Mouse (Mus musculus): Measurements from ENCODE around the gene Phykpl. TPM values are rescaled to one million over a fixed set of nuclear protein-coding genes. Genes with fewer than 3 reads are reported as not detected.

The Phykpl gene
- total and polyA plus RNA-seq, 2 experiments: 12.7 to 23.7 TPM

DNA sequence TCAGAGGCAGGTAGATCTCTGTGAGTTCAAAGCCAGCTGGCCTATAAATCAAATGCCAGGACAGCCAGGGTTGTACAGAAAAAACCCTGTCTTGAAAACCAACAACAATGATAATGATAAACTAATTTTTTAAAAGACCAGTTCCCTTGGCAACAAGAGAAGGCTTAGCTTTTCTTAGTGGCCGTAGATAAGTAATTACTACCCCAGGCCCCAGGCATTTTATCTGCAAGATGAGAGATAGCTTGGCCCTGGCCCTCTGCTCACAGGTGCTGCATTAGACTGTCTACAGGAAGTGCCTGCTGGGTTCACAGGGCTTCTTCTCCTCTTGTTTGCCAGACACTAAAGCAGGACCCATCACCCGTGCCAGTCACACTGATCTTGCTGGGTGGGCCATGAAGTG, 29.5 kb upstream of the Phykpl start:
- Histone ChIP-seq H3K79me2 (ENCODE audit: control insufficient read depth, insufficient read depth, low read length) (no peaks in the 10 kb centered on the region), H3K9ac (ENCODE audit: low read depth, low read length) (no peak overlapping the region), H3K27ac (replicated peaks; ENCODE audit: insufficient read depth, low read depth, low read length) (no peak overlapping the region), H3K27me3 (ENCODE audit: control insufficient read depth, insufficient read depth, low read length) (no peaks in the 10 kb centered on the region), H3K4me3 (ENCODE audit: insufficient read depth, low read depth, low read length) (no peak overlapping the region), H3K4me1 (ENCODE audit: control insufficient read depth, insufficient read depth, low read length) (no peaks in the 10 kb centered on the region), H3K36me3 (ENCODE audit: control insufficient read depth, insufficient read depth, low read length) (no peaks in the 10 kb centered on the region)
- 85% methylated on average over 2 of the region's 2 CpGs for WGBS
- no peak for DNase-seq (ENCODE audit: extremely low read depth, low read depth, low spot score)
- TF ChIP-seq CTCF (IDR thresholded peaks at IDR 0.05; ENCODE audit: low read depth, low read length) (no peak), POLR2A (IDR thresholded peaks at IDR 0.05; ENCODE audit: extremely low read depth, insufficient read depth, low read length) (no peak)

DNA sequence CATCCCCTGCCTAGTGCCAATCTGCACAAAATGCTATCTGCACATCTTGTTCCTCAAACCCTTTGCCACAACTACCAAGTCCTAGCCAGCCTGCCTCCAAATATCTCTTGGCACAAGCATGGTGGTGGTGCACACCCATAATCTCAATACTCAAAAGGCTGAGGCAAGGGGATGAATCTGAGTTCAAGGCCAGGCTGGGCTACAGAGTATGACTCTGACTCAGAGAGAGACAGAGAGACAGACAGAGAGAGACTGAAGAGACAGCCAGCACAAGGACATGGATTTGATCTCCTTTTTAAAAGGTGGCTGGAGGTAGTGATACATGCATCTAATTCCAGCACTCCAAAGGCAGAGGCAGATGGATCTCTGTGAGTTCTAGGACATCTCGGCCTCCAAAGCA, 21.3 kb upstream of the Phykpl start:
- Histone ChIP-seq H3K4me3 (ENCODE audit: insufficient read depth, low read depth, low read length) (no peak overlapping the region), H3K9ac (ENCODE audit: low read depth, low read length) (no peak overlapping the region), H3K4me1 (ENCODE audit: control insufficient read depth, insufficient read depth, low read length) (no peaks in the 10 kb centered on the region), H3K27me3 (ENCODE audit: control insufficient read depth, insufficient read depth, low read length) (no peaks in the 10 kb centered on the region), H3K36me3 (ENCODE audit: control insufficient read depth, insufficient read depth, low read length) (no peaks in the 10 kb centered on the region), H3K79me2 (ENCODE audit: control insufficient read depth, insufficient read depth, low read length) (no peaks in the 10 kb centered on the region), H3K27ac (replicated peaks; ENCODE audit: insufficient read depth, low read depth, low read length) (no peak overlapping the region)
- no peak for DNase-seq (ENCODE audit: extremely low read depth, low read depth, low spot score)
- 75% methylated on average over 1 of the region's 1 CpGs for WGBS
- no peak for TF ChIP-seq CTCF (IDR thresholded peaks at IDR 0.05; ENCODE audit: low read depth, low read length)
- no peak for TF ChIP-seq POLR2A (IDR thresholded peaks at IDR 0.05; ENCODE audit: extremely low read depth, insufficient read depth, low read length)

GRCm38 (mm10) chr11:51565062-51565461, 19.5 kb upstream of the Phykpl start:
- Histone ChIP-seq H3K27ac (replicated peaks; ENCODE audit: insufficient read depth, low read depth, low read length) (no peak overlapping the region), H3K36me3 (ENCODE audit: control insufficient read depth, insufficient read depth, low read length) (no peaks in the 10 kb centered on the region), H3K27me3 (ENCODE audit: control insufficient read depth, insufficient read depth, low read length) (no peaks in the 10 kb centered on the region), H3K79me2 (ENCODE audit: control insufficient read depth, insufficient read depth, low read length) (no peaks in the 10 kb centered on the region), H3K9ac (ENCODE audit: low read depth, low read length) (no peak overlapping the region), H3K4me3 (ENCODE audit: insufficient read depth, low read depth, low read length) (no peak overlapping the region), H3K4me1 (ENCODE audit: control insufficient read depth, insufficient read depth, low read length) (no peaks in the 10 kb centered on the region)
- DNase-seq (ENCODE audit: extremely low read depth, low read depth, low spot score): peak; percentile 31
- WGBS: 26% methylated on average over 3 of the region's 3 CpGs
- TF ChIP-seq CTCF (IDR thresholded peaks at IDR 0.05; ENCODE audit: low read depth, low read length) (no peak; the same call in 1 of the 2 replicates), POLR2A (IDR thresholded peaks at IDR 0.05; ENCODE audit: extremely low read depth, insufficient read depth, low read length) (no peak)

GRCm38 (mm10) chr11:51565951-51566350, 18.6 kb upstream of the Phykpl start:
- Histone ChIP-seq H3K4me3 (ENCODE audit: insufficient read depth, low read depth, low read length) (no peak overlapping the region), H3K4me1 (ENCODE audit: control insufficient read depth, insufficient read depth, low read length) (no peaks in the 10 kb centered on the region), H3K27me3 (ENCODE audit: control insufficient read depth, insufficient read depth, low read length) (no peaks in the 10 kb centered on the region), H3K9ac (ENCODE audit: low read depth, low read length) (no peak overlapping the region), H3K79me2 (ENCODE audit: control insufficient read depth, insufficient read depth, low read length) (no peaks in the 10 kb centered on the region), H3K36me3 (ENCODE audit: control insufficient read depth, insufficient read depth, low read length) (no peaks in the 10 kb centered on the region), H3K27ac (replicated peaks; ENCODE audit: insufficient read depth, low read depth, low read length) (no peak overlapping the region)
- TF ChIP-seq CTCF (IDR thresholded peaks at IDR 0.05; ENCODE audit: low read depth, low read length) (0 out of 2 replicates have a peak, but pooled peaks have one; percentile 27), POLR2A (IDR thresholded peaks at IDR 0.05; ENCODE audit: extremely low read depth, insufficient read depth, low read length) (no peak)
- no peak for DNase-seq (ENCODE audit: extremely low read depth, low read depth, low spot score)
- WGBS: 95% methylated on average over 6 of the region's 6 CpGs

DNA sequence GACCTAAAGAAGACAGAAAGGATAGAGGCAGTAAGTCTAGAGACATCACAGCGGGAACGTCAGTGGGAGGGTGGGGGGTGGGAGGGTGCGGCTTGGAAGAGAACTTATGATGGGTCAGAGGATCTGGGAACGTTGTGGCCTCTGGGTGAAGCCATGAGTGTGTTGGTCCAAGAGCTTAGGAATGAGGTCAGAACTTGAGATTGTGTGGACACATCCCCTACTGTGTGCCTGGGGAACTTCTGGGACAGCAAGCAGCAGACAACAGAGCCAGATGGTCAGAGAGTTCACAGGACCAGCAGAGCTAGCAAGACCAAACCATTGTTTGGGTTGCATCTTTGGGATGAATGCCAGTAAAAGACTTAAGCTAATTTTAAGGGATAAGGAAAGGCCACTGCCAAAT, 15.8 kb upstream of the Phykpl start:
- no peak overlapping the region for H3K9ac ChIP-seq (ENCODE audit: low read depth, low read length)
- no peaks in the 10 kb centered on the region for H3K36me3 ChIP-seq (ENCODE audit: control insufficient read depth, insufficient read depth, low read length)
- 80% methylated on average over 4 of the region's 4 CpGs for WGBS
- TF ChIP-seq POLR2A (IDR thresholded peaks at IDR 0.05; ENCODE audit: extremely low read depth, insufficient read depth, low read length): no peak
- no peak for TF ChIP-seq CTCF (IDR thresholded peaks at IDR 0.05; ENCODE audit: low read depth, low read length)
- no peak overlapping the region for H3K27ac ChIP-seq (replicated peaks; ENCODE audit: insufficient read depth, low read depth, low read length)
- H3K4me1 ChIP-seq (ENCODE audit: control insufficient read depth, insufficient read depth, low read length): no peaks in the 10 kb centered on the region
- no peak overlapping the region for H3K4me3 ChIP-seq (ENCODE audit: insufficient read depth, low read depth, low read length)
- H3K79me2 ChIP-seq (ENCODE audit: control insufficient read depth, insufficient read depth, low read length): no peaks in the 10 kb centered on the region
- H3K27me3 ChIP-seq (ENCODE audit: control insufficient read depth, insufficient read depth, low read length): no peaks in the 10 kb centered on the region
- no peak for DNase-seq (ENCODE audit: extremely low read depth, low read depth, low spot score)

- Histone ChIP-seq H3K79me2 (ENCODE audit: control insufficient read depth, insufficient read depth, low read length) (no peaks in the 10 kb centered on the region), H3K27ac (replicated peaks; ENCODE audit: insufficient read depth, low read depth, low read length) (no peak overlapping the region), H3K4me3 (ENCODE audit: insufficient read depth, low read depth, low read length) (no peak overlapping the region), H3K27me3 (ENCODE audit: control insufficient read depth, insufficient read depth, low read length) (no peaks in the 10 kb centered on the region), H3K4me1 (ENCODE audit: control insufficient read depth, insufficient read depth, low read length) (no peaks in the 10 kb centered on the region), H3K9ac (ENCODE audit: low read depth, low read length) (no peak overlapping the region), H3K36me3 (ENCODE audit: control insufficient read depth, insufficient read depth, low read length) (no peaks in the 10 kb centered on the region)
- no peak for DNase-seq (ENCODE audit: extremely low read depth, low read depth, low spot score)
- WGBS: 79% methylated on average over 4 of the region's 4 CpGs
- TF ChIP-seq CTCF (IDR thresholded peaks at IDR 0.05; ENCODE audit: low read depth, low read length) (no peak), POLR2A (IDR thresholded peaks at IDR 0.05; ENCODE audit: extremely low read depth, insufficient read depth, low read length) (no peak)
These were observed 8.1 kb upstream of the Phykpl start for GRCm38 (mm10) chr11:51576454-51576853.
